Mouse (Mus musculus): Measurements from ENCODE around the gene Ptprr. TPM values are rescaled to one million over a fixed set of nuclear protein-coding genes. Genes with fewer than 3 reads are reported as not detected.

The Ptprr gene
- polyA plus RNA-seq, 1 experiment, result not detected

- Histone ChIP-seq H3K4me1 (ENCODE audit: control insufficient read depth, insufficient read depth, low read length) (no peaks in the 10 kb centered on the region), H3K4me3 (ENCODE audit: insufficient read depth, low read length) (no peak overlapping the region), H3K27ac (ENCODE audit: insufficient read depth, low read depth, low read length) (no peak overlapping the region)
- TF ChIP-seq POLR2A (IDR thresholded peaks at IDR 0.05; ENCODE audit: borderline replicate concordance, low read depth, low read length) (no peak), CTCF (IDR thresholded peaks at IDR 0.05; ENCODE audit: low read depth, low read length) (no peak)
Observed at GRCm38 (mm10) chr10:116304355-116304754, 286.3 kb downstream of the Ptprr start.

DNA sequence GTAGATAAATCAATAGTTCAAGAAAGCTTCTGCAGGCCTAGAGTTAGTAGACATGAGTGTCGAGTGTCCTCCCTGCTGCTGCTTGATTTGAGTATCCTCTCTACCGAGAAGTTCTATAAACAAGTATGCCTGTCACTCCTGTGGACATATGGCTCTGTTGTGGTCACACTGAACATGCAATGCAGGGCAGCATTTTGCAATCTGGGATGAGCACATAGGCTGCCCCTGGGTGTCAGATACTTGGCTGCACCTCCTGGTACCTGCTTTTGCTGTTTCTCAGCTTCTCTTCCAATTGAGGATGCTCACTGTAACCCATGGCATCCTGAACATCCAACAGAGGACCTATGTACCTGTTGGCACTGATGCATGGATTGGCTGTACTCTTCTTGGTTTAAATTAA, 291.4 kb downstream of the Ptprr start:
- no peak overlapping the region for H3K4me3 ChIP-seq (ENCODE audit: insufficient read depth, low read length)
- no peaks in the 10 kb centered on the region for H3K4me1 ChIP-seq (ENCODE audit: control insufficient read depth, insufficient read depth, low read length)
- TF ChIP-seq CTCF (IDR thresholded peaks at IDR 0.05; ENCODE audit: low read depth, low read length) (no peak), POLR2A (IDR thresholded peaks at IDR 0.05; ENCODE audit: borderline replicate concordance, low read depth, low read length) (no peak)
- no peak overlapping the region for H3K27ac ChIP-seq (ENCODE audit: insufficient read depth, low read depth, low read length)

DNA sequence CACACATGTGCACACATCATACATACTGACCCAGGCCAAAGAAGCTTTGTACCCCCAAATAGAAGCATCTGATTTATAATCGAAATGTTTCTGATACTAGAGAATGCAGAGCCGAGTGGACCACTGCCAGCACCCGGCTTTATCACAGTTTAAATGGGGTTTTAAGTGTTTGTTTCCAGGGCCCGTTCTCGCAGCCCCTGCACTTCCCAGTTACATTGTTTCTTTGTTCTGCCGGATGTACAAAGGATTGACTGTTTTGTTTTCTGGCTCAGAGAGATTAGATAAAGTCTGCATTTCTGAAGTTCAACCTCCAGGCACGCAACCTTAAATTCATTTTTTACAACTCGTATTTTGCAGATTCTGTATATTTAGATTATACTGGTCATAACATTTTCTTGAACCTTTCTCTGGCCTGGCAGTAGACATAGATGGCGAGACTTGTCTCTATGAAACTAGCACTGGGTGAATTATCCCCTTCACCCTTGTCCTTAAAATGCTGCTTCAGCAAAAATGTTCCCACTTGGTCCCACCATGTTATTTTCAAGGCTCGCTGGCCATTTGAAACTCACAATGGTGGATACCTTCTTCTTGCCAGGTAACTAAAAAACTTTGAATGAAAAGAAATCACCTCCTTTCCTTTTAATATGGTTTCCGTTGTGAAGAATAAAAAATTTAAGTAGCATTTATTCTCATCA, 292.6 kb downstream of the Ptprr start:
- Histone ChIP-seq H3K4me3 (ENCODE audit: insufficient read depth, low read length) (no peak overlapping the region), H3K27ac (ENCODE audit: insufficient read depth, low read depth, low read length) (no peak overlapping the region), H3K4me1 (ENCODE audit: control insufficient read depth, insufficient read depth, low read length) (no peaks in the 10 kb centered on the region)
- TF ChIP-seq CTCF (IDR thresholded peaks at IDR 0.05; ENCODE audit: low read depth, low read length), result no peak
- no peak for TF ChIP-seq POLR2A (IDR thresholded peaks at IDR 0.05; ENCODE audit: borderline replicate concordance, low read depth, low read length)

DNA sequence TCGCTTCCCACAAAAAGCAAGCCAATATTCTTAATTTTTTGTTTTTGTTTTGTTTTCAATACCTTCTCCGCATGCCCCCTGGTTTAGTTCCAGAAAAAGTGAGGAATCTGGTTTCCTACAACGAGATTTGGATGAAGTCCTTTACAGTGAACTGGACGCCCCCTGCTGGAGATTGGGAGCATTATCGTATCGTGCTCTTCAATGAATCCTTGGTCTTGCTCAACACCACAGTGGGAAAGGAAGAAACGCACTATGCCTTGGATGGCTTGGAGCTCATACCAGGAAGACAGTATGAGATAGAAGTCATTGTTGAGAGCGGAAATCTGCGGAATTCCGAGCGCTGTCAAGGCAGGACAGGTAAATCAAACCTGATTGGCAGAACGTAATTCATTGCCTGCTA, 301.2 kb downstream of the Ptprr start:
- TF ChIP-seq CTCF (IDR thresholded peaks at IDR 0.05; ENCODE audit: low read depth, low read length), result no peak
- no peak for TF ChIP-seq POLR2A (IDR thresholded peaks at IDR 0.05; ENCODE audit: borderline replicate concordance, low read depth, low read length)
- Histone ChIP-seq H3K27ac (ENCODE audit: insufficient read depth, low read depth, low read length) (no peak overlapping the region), H3K4me3 (ENCODE audit: insufficient read depth, low read length) (no peak overlapping the region), H3K4me1 (ENCODE audit: control insufficient read depth, insufficient read depth, low read length) (no peaks in the 10 kb centered on the region)

Other genes with a start within 250 kb of the Ptprr start
- 1.2 and 1.3 TPM in 2 replicates for gene Tspan8, start 201.4 kb upstream of the Ptprr start, polyA plus RNA-seq (2012; ENCODE audit: insufficient read depth, insufficient read length, missing spikeins)
- gene 4933416C03Rik, start 95.7 kb downstream of the Ptprr start, polyA plus RNA-seq (2012; ENCODE audit: insufficient read depth, insufficient read length, missing spikeins), result not detected in 2 replicates